Mouse (Mus musculus) myocyte (in vitro differentiated cells): Measurements from ENCODE around the gene Alkbh5. TPM values are rescaled to one million over a fixed set of nuclear protein-coding genes. Genes with fewer than 3 reads are reported as not detected.
A peak's percentile ranks its signal among the peaks of the same experiment; 100 is the strongest.

Experiments used
- H3K27me3 ChIP-seq: one replicate; pipeline ENCODE4 v1.6.1; 2011; ENCODE audit not compliant: control insufficient read depth, insufficient read depth, insufficient read length
- H3K36me3 ChIP-seq: one replicate; pipeline ENCODE4 v1.6.1; 2011; ENCODE audit not compliant: control insufficient read depth, insufficient read depth
- H3K4me2 ChIP-seq: one replicate; pipeline ENCODE4 v1.6.1; 2011; ENCODE audit warnings: low read depth, control low read depth
- H3K4me3 ChIP-seq: one replicate; pipeline ENCODE4 v1.5.1; 2011; ENCODE audit warnings: mild to moderate bottlenecking, control low read depth, moderate library complexity
- H3K79me2 ChIP-seq: one replicate; pipeline ENCODE4 v1.6.1; 2011; ENCODE audit not compliant: control insufficient read depth, insufficient read depth
- H3ac ChIP-seq: one replicate; pipeline ENCODE4 v1.6.1; 2011; ENCODE audit not compliant: control insufficient read depth, insufficient read length
- CEBPB ChIP-seq: IDR thresholded peaks from 2 replicates; pipeline ENCODE4 v1.6.1; 2011; ENCODE audit warnings: mild to moderate bottlenecking, moderate library complexity; ENCODE audit not compliant: poor library complexity, insufficient read depth, severe bottlenecking
- E2F4 ChIP-seq: IDR thresholded peaks from one replicate; pipeline ENCODE4 v1.6.1; 2011; ENCODE audit warnings: mild to moderate bottlenecking, control low read depth, moderate library complexity; ENCODE audit not compliant: insufficient read depth
- MAX ChIP-seq: IDR thresholded peaks from one replicate; pipeline ENCODE4 v1.6.1; 2011; ENCODE audit warnings: low read depth, mild to moderate bottlenecking, control low read depth
- MYOD1 ChIP-seq, 3 experiments: IDR thresholded peaks; one replicate each; pipeline ENCODE4 v1.6.1; 2011; ENCODE audit warnings: control low read depth in 2 of 3, low read depth in 2 of 3, mild to moderate bottlenecking in 2 of 3, moderate library complexity in 1 of 3; ENCODE audit not compliant: insufficient read length in 2 of 3, control insufficient read depth in 1 of 3
- MYOG ChIP-seq, 3 experiments: IDR thresholded peaks; one replicate each; pipeline ENCODE4 v1.6.1; 2011; ENCODE audit warnings: control low read depth in 2 of 3, low read depth in 2 of 3, mild to moderate bottlenecking in 2 of 3; ENCODE audit not compliant: insufficient read length in 2 of 3, control insufficient read depth in 1 of 3, insufficient read depth in 1 of 3
- POLR2A ChIP-seq: IDR thresholded peaks from one replicate; pipeline ENCODE4 v1.6.1; 2011; ENCODE audit warnings: low read depth, mild to moderate bottlenecking, control low read depth, moderate library complexity; ENCODE audit not compliant: insufficient read length
- POLR2AphosphoS2 ChIP-seq: IDR thresholded peaks from one replicate; pipeline ENCODE4 v1.6.1; 2011; ENCODE audit warnings: low read depth, control low read depth; ENCODE audit not compliant: insufficient read length
- REST ChIP-seq: IDR thresholded peaks from one replicate; pipeline ENCODE4 v1.6.1; 2011; ENCODE audit warnings: mild to moderate bottlenecking, control low read depth, moderate library complexity; ENCODE audit not compliant: insufficient read depth, insufficient read length
- SRF ChIP-seq: IDR thresholded peaks from one replicate; pipeline ENCODE4 v1.6.1; 2011; ENCODE audit warnings: low read depth; ENCODE audit not compliant: control insufficient read depth, insufficient read length
- TCF12 ChIP-seq: IDR thresholded peaks from one replicate; pipeline ENCODE4 v1.6.1; 2011; ENCODE audit warnings: mild to moderate bottlenecking, control low read depth; ENCODE audit not compliant: poor library complexity, insufficient read depth, severe bottlenecking
- TCF3 ChIP-seq: IDR thresholded peaks from one replicate; pipeline ENCODE4 v1.6.1; 2011; ENCODE audit warnings: low read depth, control low read depth; ENCODE audit not compliant: insufficient read length
- USF1 ChIP-seq: IDR thresholded peaks from one replicate; pipeline ENCODE4 v1.6.1; 2011; ENCODE audit warnings: low read depth, mild to moderate bottlenecking, control low read depth, moderate library complexity
- polyA plus RNA-seq: library from polyadenylated mRNA; unstranded; fragments of >200 nt; fragmentation: generic; extraction: Trizol; gene quantifications from one replicate; pipeline ENCODE4 v1.2.1, GENCODE M21; 2012; ENCODE audit warnings: missing spikeins

Alkbh5 gene
- polyA plus RNA-seq, 1 experiment, result 23.5 TPM

- peaks cover 10% of the 10 kb centered on the region for H3K36me3 ChIP-seq
- peak overlapping the region; percentile 99 for H3K4me2 ChIP-seq
- TF ChIP-seq MYOD1 (IDR thresholded peaks at IDR 0.05; ENCODE audit: control insufficient read depth in 1 of 3, insufficient read length in 2 of 3, low read depth in 2 of 3), result peak in 1 of 3 experiments; percentile 3
- peak; percentile 17 for TF ChIP-seq E2F4
- TF ChIP-seq MAX, result no peak
- no peak for TF ChIP-seq CEBPB
- TF ChIP-seq POLR2A, result peak; percentile 77
- peak; percentile 57 for TF ChIP-seq USF1
- TF ChIP-seq MYOG (IDR thresholded peaks at IDR 0.05; ENCODE audit: control insufficient read depth in 1 of 3, insufficient read depth in 1 of 3, insufficient read length in 2 of 3, low read depth in 2 of 3), result no peak
- no peak for TF ChIP-seq TCF12
- peak; percentile 51 for TF ChIP-seq SRF
- TF ChIP-seq POLR2AphosphoS2, result peak; percentile 63
- TF ChIP-seq REST, result no peak
- TF ChIP-seq TCF3, result no peak
- peaks cover 48% of the 10 kb centered on the region for H3K79me2 ChIP-seq
- H3K27me3 ChIP-seq, result no peaks in the 10 kb centered on the region
- H3K4me3 ChIP-seq, result peak overlapping the region; percentile 95
- peak overlapping the region; percentile 68 for H3ac ChIP-seq
These were observed 1.5 kb downstream of the Alkbh5 start for GRCm38 (mm10) chr11:60537468-60538347.

GRCm38 (mm10) chr11:60538371-60539281 lies 2.4 kb downstream of the Alkbh5 start:
- H3ac ChIP-seq, result peak overlapping the region; percentile 68
- peak overlapping the region; percentile 80 for H3K4me2 ChIP-seq
- TF ChIP-seq POLR2AphosphoS2 (no peak), POLR2A (peak; percentile 9)
- H3K4me3 ChIP-seq, result peak overlapping the region; percentile 95
- H3K27me3 ChIP-seq, result no peaks in the 10 kb centered on the region
- peaks cover 13% of the 10 kb centered on the region for H3K36me3 ChIP-seq
- peaks cover 57% of the 10 kb centered on the region for H3K79me2 ChIP-seq

GRCm38 (mm10) chr11:60539540-60539939 lies 3.4 kb downstream of the Alkbh5 start:
- Histone ChIP-seq H3K4me3 (peak overlapping the region; percentile 95), H3K27me3 (no peaks in the 10 kb centered on the region), H3K4me2 (peak overlapping the region; percentile 80), H3K36me3 (peaks cover 13% of the 10 kb centered on the region), H3ac (peak overlapping the region; percentile 68), H3K79me2 (peaks cover 66% of the 10 kb centered on the region)
- TF ChIP-seq CEBPB (no peak), E2F4 (no peak), SRF (no peak), REST (no peak), POLR2AphosphoS2 (no peak)

GRCm38 (mm10) chr11:60540002-60540610 lies 3.9 kb downstream of the Alkbh5 start:
- no peak for TF ChIP-seq POLR2A
- TF ChIP-seq REST, result no peak
- no peak for TF ChIP-seq MAX
- TF ChIP-seq USF1, result no peak
- no peak for TF ChIP-seq MYOG (IDR thresholded peaks at IDR 0.05; ENCODE audit: control insufficient read depth in 1 of 3, insufficient read depth in 1 of 3, insufficient read length in 2 of 3, low read depth in 2 of 3)
- TF ChIP-seq CEBPB, result no peak
- no peak for TF ChIP-seq POLR2AphosphoS2
- TF ChIP-seq E2F4, result no peak
- no peak for TF ChIP-seq TCF3
- TF ChIP-seq MYOD1 (IDR thresholded peaks at IDR 0.05; ENCODE audit: control insufficient read depth in 1 of 3, insufficient read length in 2 of 3, low read depth in 2 of 3), result no peak
- no peak for TF ChIP-seq TCF12
- Histone ChIP-seq H3K4me2 (peak overlapping the region; percentile 80), H3K36me3 (peaks cover 13% of the 10 kb centered on the region), H3K79me2 (peaks cover 72% of the 10 kb centered on the region), H3K27me3 (no peaks in the 10 kb centered on the region), H3ac (no peak overlapping the region), H3K4me3 (peak overlapping the region; percentile 95)

- TF ChIP-seq E2F4 (no peak), CEBPB (peak; percentile 40; the same call in 1 of the 2 replicates)
- Histone ChIP-seq H3ac (no peak overlapping the region), H3K79me2 (peaks cover 79% of the 10 kb centered on the region), H3K27me3 (no peaks in the 10 kb centered on the region), H3K4me2 (peak overlapping the region; percentile 80), H3K36me3 (peaks cover 13% of the 10 kb centered on the region), H3K4me3 (peak overlapping the region; percentile 95)
These were observed 4.6 kb downstream of the Alkbh5 start for GRCm38 (mm10) chr11:60540761-60541160.
